Mouse (Mus musculus) ES-Bruce4 (cell line): ENCODE results near the gene Gipc3. TPM values are rescaled to one million over a fixed set of nuclear protein-coding genes. Genes with fewer than 3 reads are reported as not detected.

ENCODE experiments used
- H3K27ac ChIP-seq: 2 replicates; pipeline ENCODE4 v1.5.1; 2012; ENCODE audit warnings: low read length, inconsistent platforms; ENCODE audit not compliant: insufficient read depth
- H3K27me3 ChIP-seq: 2 replicates; pipeline ENCODE4 v1.6.1; 2012; ENCODE audit warnings: mild to moderate bottlenecking, low read length, inconsistent platforms; ENCODE audit not compliant: control insufficient read depth, poor library complexity, insufficient read depth, severe bottlenecking
- H3K36me3 ChIP-seq: 2 replicates; pipeline ENCODE4 v1.6.1; 2012; ENCODE audit warnings: inconsistent platforms, mild to moderate bottlenecking, low read length, moderate library complexity; ENCODE audit not compliant: control insufficient read depth, poor library complexity, insufficient read depth, severe bottlenecking
- H3K4me1 ChIP-seq: one replicate; pipeline ENCODE4 v1.8.1; 2011; ENCODE audit warnings: low read length; ENCODE audit not compliant: control insufficient read depth, insufficient read depth
- H3K4me3 ChIP-seq: 2 replicates; pipeline ENCODE4 v1.5.1; 2011; ENCODE audit warnings: low read depth, mild to moderate bottlenecking, low read length
- H3K9ac ChIP-seq: 2 replicates; pipeline ENCODE4 v1.6.1; 2012; ENCODE audit warnings: low read depth, mild to moderate bottlenecking, inconsistent platforms; ENCODE audit not compliant: poor library complexity, severe bottlenecking
- H3K9me3 ChIP-seq: replicated peaks from 2 replicates; pipeline ENCODE4 v1.6.1; 2012; ENCODE audit warnings: mild to moderate bottlenecking, low read length, inconsistent platforms; ENCODE audit not compliant: control insufficient read depth, poor library complexity, insufficient read depth, severe bottlenecking
- CTCF ChIP-seq: IDR thresholded peaks from one replicate; pipeline ENCODE4 v1.8.1; 2011; ENCODE audit warnings: low read depth, low read length
- EP300 ChIP-seq: IDR thresholded peaks from 2 replicates; pipeline ENCODE4 v1.6.1; 2011; ENCODE audit warnings: low read depth, low read length; ENCODE audit not compliant: insufficient read depth
- POLR2A ChIP-seq: IDR thresholded peaks from one replicate; pipeline ENCODE4 v1.8.1; 2011; ENCODE audit warnings: low read length; ENCODE audit not compliant: insufficient read depth
- polyA plus RNA-seq: library from polyadenylated mRNA; stranded (reverse); fragments of >200 nt; gene quantifications from 2 replicates; pipeline ENCODE4 v1.2.4, GENCODE M21; 2011; ENCODE audit warnings: low read depth; ENCODE audit not compliant: missing spikeins, insufficient read depth, insufficient read length

Gene Gipc3
- polyA plus RNA-seq, 1 experiment, result 1.2 TPM

DNA sequence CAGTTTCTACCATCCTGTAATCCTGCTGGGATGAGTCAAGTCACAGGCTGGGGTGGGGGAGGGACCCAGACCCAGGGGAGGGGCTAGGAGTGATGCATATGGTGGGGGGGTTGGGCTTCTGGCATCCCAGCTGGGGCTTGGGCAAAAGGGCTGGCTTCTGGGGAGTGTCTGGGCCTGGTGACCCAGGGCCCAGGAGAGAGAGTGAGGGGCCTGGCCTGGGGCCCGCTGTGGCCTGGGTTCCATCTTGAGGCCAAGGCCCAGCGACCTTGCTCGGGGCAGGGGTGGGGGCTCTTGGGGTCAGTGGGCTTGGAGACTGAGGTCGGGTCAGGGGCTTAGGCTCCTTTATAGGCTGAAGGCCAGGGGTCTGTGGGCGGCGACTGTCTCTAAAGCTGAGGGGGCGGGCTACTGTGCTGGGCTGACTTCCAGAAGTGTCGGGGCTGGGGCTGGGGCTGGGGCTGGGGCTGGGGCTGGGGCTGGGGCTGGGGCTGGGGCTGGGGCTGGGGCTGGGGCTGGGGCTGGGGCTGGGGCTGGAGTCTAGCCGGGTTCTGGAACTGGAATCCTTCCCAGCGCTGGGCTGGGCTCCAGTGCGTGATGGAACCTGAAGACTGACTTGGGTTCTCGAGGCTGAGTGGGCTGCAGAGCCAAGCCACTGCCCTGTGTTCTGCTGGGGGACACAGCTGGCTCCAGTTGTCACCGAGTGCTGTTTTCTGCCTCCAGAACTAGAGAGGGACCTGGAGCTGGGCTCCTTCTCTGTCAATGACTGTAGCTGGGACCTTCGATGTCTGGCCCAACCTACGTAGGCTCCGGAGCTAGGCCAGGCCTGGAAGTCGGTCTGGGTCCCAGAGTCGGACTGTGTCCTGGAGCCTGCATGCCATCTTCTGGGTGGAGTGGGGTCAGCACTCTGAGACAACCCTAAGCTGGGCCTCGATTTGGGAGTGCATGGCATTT, 7.4 kb downstream of the Gipc3 start:
- Histone ChIP-seq H3K4me1 (peaks cover 5% of the 10 kb centered on the region), H3K9me3 (no peaks in the 10 kb centered on the region), H3K36me3 (no peaks in the 10 kb centered on the region), H3K9ac (no peak overlapping the region; the same call in 1 of the 2 replicates), H3K27me3 (no peaks in the 10 kb centered on the region), H3K4me3 (no peak overlapping the region), H3K27ac (no peak overlapping the region)
- TF ChIP-seq EP300 (no peak), CTCF (no peak), POLR2A (no peak)

DNA sequence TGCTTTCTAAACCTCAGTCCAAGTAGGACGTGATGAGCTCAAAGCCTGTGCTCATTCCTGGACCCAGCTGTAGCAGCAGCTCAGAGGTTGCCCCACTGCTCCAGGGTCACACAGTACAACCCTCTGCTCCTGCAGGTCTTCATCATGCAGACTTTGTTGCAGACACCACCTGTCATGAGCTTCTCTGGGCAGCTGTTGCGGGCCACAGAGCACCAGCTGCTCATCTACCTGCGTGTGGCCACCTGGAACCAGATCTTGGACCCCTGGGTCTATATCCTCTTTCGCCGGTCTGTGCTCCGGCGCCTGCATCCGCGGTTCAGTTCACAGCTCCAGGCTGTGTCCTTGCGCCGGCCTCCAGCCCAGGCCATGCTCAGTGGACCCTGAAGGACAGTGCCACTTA, 8.7 kb downstream of the Gipc3 start:
- Histone ChIP-seq H3K9me3 (no peaks in the 10 kb centered on the region), H3K4me1 (no peaks in the 10 kb centered on the region), H3K4me3 (no peak overlapping the region), H3K27ac (no peak overlapping the region), H3K27me3 (no peaks in the 10 kb centered on the region), H3K36me3 (no peaks in the 10 kb centered on the region), H3K9ac (no peak overlapping the region)
- no peak for TF ChIP-seq CTCF

DNA sequence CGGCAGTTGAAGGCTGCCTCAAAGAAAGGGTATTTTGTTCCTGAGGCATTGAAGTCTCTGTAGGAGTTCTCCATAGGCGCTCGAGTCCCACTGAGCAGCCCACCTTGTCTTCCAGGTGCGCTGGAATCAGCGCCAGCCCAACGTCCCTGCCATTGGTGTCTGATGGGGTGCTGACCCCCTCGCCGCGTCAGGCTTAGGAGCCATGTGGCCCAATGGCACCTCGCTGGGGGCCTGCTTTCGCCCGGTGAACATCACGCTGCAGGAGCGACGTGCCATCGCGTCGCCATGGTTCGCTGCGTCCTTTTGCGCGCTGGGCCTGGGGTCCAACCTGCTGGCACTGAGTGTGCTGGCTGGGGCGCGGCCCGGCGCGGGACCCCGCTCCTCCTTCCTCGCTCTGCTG, 10.8 kb downstream of the Gipc3 start:
- TF ChIP-seq POLR2A (no peak), CTCF (no peak), EP300 (no peak)
- Histone ChIP-seq H3K9me3 (no peaks in the 10 kb centered on the region), H3K36me3 (no peaks in the 10 kb centered on the region), H3K27me3 (no peaks in the 10 kb centered on the region), H3K4me3 (peak overlapping the region; percentile 44), H3K4me1 (no peaks in the 10 kb centered on the region), H3K27ac (no peak overlapping the region), H3K9ac (peak overlapping the region; percentile 10)

DNA sequence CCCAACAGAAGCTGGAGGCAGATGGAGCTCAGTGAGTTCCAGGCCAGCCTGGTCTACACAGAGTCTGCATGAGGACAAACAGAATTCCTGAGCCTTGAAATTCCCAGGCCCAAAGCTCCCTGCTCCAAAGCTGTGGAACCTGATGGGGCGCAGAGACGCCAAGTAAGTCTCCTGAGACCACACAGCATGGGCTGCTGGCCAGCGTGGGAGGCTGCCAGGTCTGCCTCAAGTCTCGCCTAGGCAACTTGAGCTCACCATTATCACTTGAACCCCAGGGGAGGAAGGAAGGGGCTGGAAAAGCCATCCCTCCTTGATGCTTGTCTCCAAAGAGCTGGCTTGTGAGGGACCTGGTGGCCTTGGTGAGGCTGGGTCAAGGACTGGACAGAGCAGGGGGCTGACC, 13.1 kb downstream of the Gipc3 start:
- no peak overlapping the region for H3K9ac ChIP-seq
- H3K27me3 ChIP-seq, result no peaks in the 10 kb centered on the region
- H3K9me3 ChIP-seq, result no peaks in the 10 kb centered on the region
- TF ChIP-seq POLR2A (no peak), CTCF (no peak), EP300 (no peak)
- H3K27ac ChIP-seq, result no peak overlapping the region
- peaks cover 19% of the 10 kb centered on the region for H3K36me3 ChIP-seq
- H3K4me1 ChIP-seq, result no peaks in the 10 kb centered on the region
- no peak overlapping the region for H3K4me3 ChIP-seq

DNA sequence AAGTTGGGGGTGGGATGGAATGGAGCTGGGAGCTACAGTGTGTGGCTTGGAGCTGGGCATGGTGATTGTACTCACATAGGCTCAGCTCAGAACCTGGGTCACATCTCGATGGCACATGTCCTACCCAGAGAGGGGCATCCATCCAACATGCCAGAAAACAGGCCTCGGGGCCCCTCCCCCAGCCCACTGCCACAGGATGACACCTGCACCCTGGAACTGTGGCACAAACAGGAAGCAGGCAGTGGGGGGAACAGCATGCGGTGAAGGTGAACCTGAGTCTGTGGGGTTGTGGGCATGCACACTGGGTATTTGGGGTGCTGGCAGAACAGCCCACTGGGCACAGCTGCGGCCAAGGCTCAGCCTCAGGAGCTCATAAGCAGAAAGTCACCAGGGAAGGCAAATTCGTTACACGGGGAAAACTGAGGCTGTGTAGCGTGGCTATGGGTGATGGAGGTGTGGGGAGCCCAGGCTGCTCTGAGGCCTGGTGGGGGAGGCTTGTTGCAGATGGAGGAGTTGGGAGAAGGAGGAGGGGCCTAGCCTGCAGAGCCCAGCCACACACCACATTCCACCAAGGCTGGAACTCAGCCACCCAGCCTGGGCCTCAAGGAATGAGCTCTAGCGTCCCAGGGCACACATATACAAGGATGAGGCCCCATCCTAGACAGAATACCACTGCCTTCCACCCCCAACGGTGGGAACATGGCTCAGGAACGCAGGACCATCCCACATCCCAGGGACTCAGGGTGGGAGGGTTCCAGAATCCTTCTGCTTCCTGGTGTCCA, 13.7 kb downstream of the Gipc3 start:
- no peak overlapping the region for H3K27ac ChIP-seq
- H3K36me3 ChIP-seq, result peaks cover 23% of the 10 kb centered on the region
- no peaks in the 10 kb centered on the region for H3K9me3 ChIP-seq
- H3K4me1 ChIP-seq, result no peaks in the 10 kb centered on the region
- H3K27me3 ChIP-seq, result no peaks in the 10 kb centered on the region
- H3K9ac ChIP-seq, result no peak overlapping the region
- no peak for TF ChIP-seq CTCF
- no peak for TF ChIP-seq POLR2A
- TF ChIP-seq EP300, result no peak
- H3K4me3 ChIP-seq, result no peak overlapping the region

DNA sequence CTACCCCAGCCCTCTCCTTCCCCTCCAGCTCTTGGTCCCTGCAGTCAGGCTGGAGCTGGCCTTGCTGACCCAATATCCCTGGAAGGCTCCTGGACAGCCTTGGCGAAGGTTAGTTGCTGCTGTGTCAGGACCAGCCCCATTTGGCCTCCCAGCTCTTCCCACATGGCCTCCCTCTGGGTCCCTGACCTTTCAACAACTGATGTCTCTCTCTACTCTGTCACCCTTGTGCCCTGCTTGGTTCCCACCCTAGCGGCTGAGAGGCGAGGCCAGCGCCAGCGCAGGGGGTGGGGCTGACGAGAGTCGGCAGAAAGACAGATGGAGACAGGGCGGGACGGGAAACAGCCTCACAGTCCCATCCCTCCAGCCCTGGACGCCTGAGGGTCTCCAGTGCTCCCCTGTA, 14.7 kb downstream of the Gipc3 start, which contains the start of gene Tbxa2r:
TSS of gene Tbxa2r (plus strand) at position 346 of the 400 bp plus-strand sequence.
- Histone ChIP-seq H3K27ac (no peak within 1 kb of the TSS), H3K36me3 (peaks cover 28% of the 10 kb centered on the region), H3K4me1 (no peaks in the 10 kb centered on the region), H3K4me3 (no peak within 1 kb of the TSS), H3K9ac (no peak within 1 kb of the TSS), H3K9me3 (no peaks in the 10 kb centered on the region), H3K27me3 (no peaks in the 10 kb centered on the region)
- TF ChIP-seq CTCF (no peak), EP300 (0 out of 2 replicates have a peak, but pooled peaks have one; percentile 5)
